Mouse (Mus musculus): ENCODE data around the gene Cenpc1. TPM values are rescaled to one million over a fixed set of nuclear protein-coding genes. Genes with fewer than 3 reads are reported as not detected.
A peak's percentile ranks its signal among the peaks of the same experiment; 100 is the strongest.

The Cenpc1 gene
- 36.2 and 39.0 TPM in 2 replicates for polyA plus RNA-seq (2016; fragmentation: Nextera tagmentation; extraction: Ambion mirVana)

GRCm38 (mm10) chr5:86065101-86065875 is at the start of gene Cenpc1:
Gene Cenpc1 (minus strand): TSS chr5:86065583.
- peak within 1 kb of the TSS; percentile 83 for H3K4me3 ChIP-seq
- peaks cover 3% of the 10 kb centered on the region; the same call in 1 of the 2 replicates for H3K36me3 ChIP-seq
- no peaks in the 10 kb centered on the region for H3K9me3 ChIP-seq
- peak; percentile 98 for DNase-seq (ENCODE audit: low spot score)
- H3K4me1 ChIP-seq (replicated peaks): peaks cover 20% of the 10 kb centered on the region
- WGBS: under 1% methylated on average over 60 of the region's 60 CpGs
- no peaks in the 10 kb centered on the region for H3K27me3 ChIP-seq (ENCODE audit: insufficient read depth, poor library complexity, severe bottlenecking)
- peak within 1 kb of the TSS; percentile 95 for H3K27ac ChIP-seq

DNA sequence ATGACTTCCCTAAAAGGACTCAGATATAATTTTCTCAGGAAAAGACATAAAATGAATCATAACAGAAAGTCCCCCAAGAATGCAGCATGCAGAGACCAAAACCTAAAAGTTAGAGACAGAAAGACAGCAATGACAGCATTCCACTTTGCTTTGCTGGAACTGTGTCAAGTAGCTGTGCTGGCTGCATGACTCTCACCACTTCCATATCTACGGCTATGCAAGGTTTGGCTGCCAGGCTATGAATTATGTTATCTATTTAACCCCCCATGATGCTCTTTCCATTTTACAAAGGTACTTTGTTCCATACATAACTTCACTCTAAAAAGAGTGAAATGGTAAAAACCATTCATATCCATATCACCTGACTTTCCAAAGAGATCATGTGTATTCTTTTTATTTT is 48.6 kb upstream of the Cenpc1 start:
- WGBS: 92% methylated on average over 1 of the region's 1 CpGs
- no peak for DNase-seq (ENCODE audit: low spot score)
- H3K9me3 ChIP-seq: no peaks in the 10 kb centered on the region

GRCm38 (mm10) chr5:86113037-86113436 is 47.7 kb upstream of the Cenpc1 start:
- Histone ChIP-seq H3K27me3 (ENCODE audit: insufficient read depth, poor library complexity, severe bottlenecking) (no peaks in the 10 kb centered on the region), H3K27ac (no peak overlapping the region), H3K36me3 (peaks cover 28% of the 10 kb centered on the region), H3K4me3 (no peak overlapping the region), H3K4me1 (replicated peaks) (no peaks in the 10 kb centered on the region), H3K9me3 (no peaks in the 10 kb centered on the region)
- 89% methylated on average over 2 of the region's 2 CpGs for WGBS
- DNase-seq (ENCODE audit: low spot score): no peak

More for the DNA sequence above, 48.6 kb upstream of the Cenpc1 start:
- peaks cover 34% of the 10 kb centered on the region for H3K36me3 ChIP-seq
- no peak overlapping the region for H3K4me3 ChIP-seq
- no peaks in the 10 kb centered on the region for H3K27me3 ChIP-seq (ENCODE audit: insufficient read depth, poor library complexity, severe bottlenecking)
- no peaks in the 10 kb centered on the region for H3K4me1 ChIP-seq (replicated peaks)
- H3K27ac ChIP-seq: no peak overlapping the region

DNA sequence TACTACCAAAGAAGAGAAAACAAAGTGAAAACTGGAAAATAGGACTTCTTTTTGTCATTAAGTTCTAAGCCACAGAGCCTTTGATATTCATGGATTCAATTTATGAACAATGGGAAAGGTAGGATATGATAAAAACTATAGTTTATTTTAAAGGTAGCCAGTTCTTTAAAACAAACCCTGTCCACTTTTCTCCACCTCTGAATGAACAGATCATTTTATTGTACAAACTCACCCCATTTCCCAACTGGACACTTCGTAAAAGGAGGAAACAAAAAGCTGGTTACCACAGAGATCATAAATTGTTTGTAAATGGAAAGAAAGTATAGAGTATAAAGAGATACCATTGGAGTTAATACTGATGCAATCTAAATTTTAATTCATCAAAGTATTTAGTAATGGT is 45.7 kb upstream of the Cenpc1 start:
- Histone ChIP-seq H3K4me3 (no peak overlapping the region), H3K9me3 (no peaks in the 10 kb centered on the region), H3K27me3 (ENCODE audit: insufficient read depth, poor library complexity, severe bottlenecking) (no peaks in the 10 kb centered on the region), H3K4me1 (replicated peaks) (no peaks in the 10 kb centered on the region), H3K27ac (no peak overlapping the region), H3K36me3 (peaks cover 31% of the 10 kb centered on the region)
- WGBS: 88% methylated on average over 1 of the region's 1 CpGs
- no peak for DNase-seq (ENCODE audit: low spot score)

DNA sequence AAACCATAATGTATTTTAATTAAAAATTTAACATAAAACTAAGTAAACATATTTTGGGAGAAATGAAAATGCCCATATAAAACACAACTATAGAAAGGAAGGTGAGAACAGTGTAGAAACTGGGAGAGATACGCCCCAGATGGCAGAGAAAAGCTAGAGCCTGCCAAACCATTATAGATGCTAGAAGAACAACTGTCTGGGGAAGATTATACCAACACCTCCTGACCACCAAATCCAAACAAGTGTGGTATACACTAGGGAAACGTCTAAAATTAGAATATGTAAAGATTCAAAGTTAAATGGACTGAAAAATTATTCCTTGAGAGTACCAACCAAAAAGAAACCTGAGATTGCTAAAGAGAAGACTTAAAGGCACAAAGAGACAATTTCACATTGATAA is 41.2 kb upstream of the Cenpc1 start:
- no peak overlapping the region for H3K27ac ChIP-seq

DNA sequence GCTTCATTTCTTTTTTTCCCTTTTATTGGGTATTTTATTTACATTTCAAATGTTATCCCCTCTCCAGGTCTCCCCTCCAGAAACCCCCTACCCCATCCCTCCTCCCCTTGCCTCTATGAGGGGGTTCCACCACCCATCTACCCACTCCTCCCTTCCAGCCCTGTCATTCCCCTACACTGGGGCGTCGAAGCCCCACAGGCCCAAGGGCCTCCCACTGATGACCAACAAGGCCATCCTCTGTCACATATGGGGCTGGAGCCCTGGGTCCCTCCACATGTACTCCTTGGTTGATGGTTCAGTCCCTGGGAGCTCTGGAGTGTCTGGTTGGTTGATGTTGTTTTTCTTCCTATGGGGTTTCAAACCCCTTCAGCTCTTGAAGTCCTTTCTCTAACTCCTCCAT is 36.8 kb upstream of the Cenpc1 start:
- Histone ChIP-seq H3K27me3 (ENCODE audit: insufficient read depth, poor library complexity, severe bottlenecking) (no peaks in the 10 kb centered on the region), H3K36me3 (0 out of 2 replicates have a peak, but pooled peaks cover 3% of the 10 kb centered on the region), H3K4me3 (no peak overlapping the region), H3K9me3 (no peaks in the 10 kb centered on the region), H3K27ac (no peak overlapping the region), H3K4me1 (replicated peaks) (no peaks in the 10 kb centered on the region)
- DNase-seq (ENCODE audit: low spot score): no peak
- 98% methylated on average over 2 of the region's 2 CpGs for WGBS

More for the DNA sequence above, 41.2 kb upstream of the Cenpc1 start:
- Histone ChIP-seq H3K4me1 (replicated peaks) (no peaks in the 10 kb centered on the region), H3K27me3 (ENCODE audit: insufficient read depth, poor library complexity, severe bottlenecking) (no peaks in the 10 kb centered on the region), H3K4me3 (no peak overlapping the region), H3K36me3 (peaks cover 15% of the 10 kb centered on the region), H3K9me3 (no peaks in the 10 kb centered on the region)
- 85% methylated on average over 2 of the region's 2 CpGs for WGBS
- no peak for DNase-seq (ENCODE audit: low spot score)

GRCm38 (mm10) chr5:86100621-86101020 is 35.2 kb upstream of the Cenpc1 start:
- DNase-seq (ENCODE audit: low spot score): no peak
- WGBS: 83% methylated on average over 3 of the region's 3 CpGs
- H3K4me1 ChIP-seq (replicated peaks): no peaks in the 10 kb centered on the region

GRCm38 (mm10) chr5:86098988-86099387 is 33.6 kb upstream of the Cenpc1 start:
- no peaks in the 10 kb centered on the region for H3K9me3 ChIP-seq
- no peak for DNase-seq (ENCODE audit: low spot score)
- H3K27me3 ChIP-seq (ENCODE audit: insufficient read depth, poor library complexity, severe bottlenecking): no peaks in the 10 kb centered on the region
- H3K4me1 ChIP-seq (replicated peaks): no peaks in the 10 kb centered on the region
- no peak overlapping the region for H3K4me3 ChIP-seq
- H3K27ac ChIP-seq: no peak overlapping the region
- no peaks in the 10 kb centered on the region for H3K36me3 ChIP-seq
- 85% methylated on average over 3 of the region's 3 CpGs for WGBS

More at GRCm38 (mm10) chr5:86100621-86101020, 35.2 kb upstream of the Cenpc1 start:
- Histone ChIP-seq H3K36me3 (no peaks in the 10 kb centered on the region), H3K27me3 (ENCODE audit: insufficient read depth, poor library complexity, severe bottlenecking) (no peaks in the 10 kb centered on the region), H3K9me3 (no peaks in the 10 kb centered on the region), H3K4me3 (no peak overlapping the region), H3K27ac (no peak overlapping the region)

- Histone ChIP-seq H3K4me3 (no peak overlapping the region), H3K9me3 (no peaks in the 10 kb centered on the region), H3K4me1 (replicated peaks) (no peaks in the 10 kb centered on the region), H3K27me3 (ENCODE audit: insufficient read depth, poor library complexity, severe bottlenecking) (no peaks in the 10 kb centered on the region), H3K27ac (no peak overlapping the region), H3K36me3 (no peaks in the 10 kb centered on the region)
- WGBS: 86% methylated on average over 9 of the region's 9 CpGs
- DNase-seq (ENCODE audit: low spot score): no peak
Measured at GRCm38 (mm10) chr5:86094754-86095153, 29.4 kb upstream of the Cenpc1 start.

DNA sequence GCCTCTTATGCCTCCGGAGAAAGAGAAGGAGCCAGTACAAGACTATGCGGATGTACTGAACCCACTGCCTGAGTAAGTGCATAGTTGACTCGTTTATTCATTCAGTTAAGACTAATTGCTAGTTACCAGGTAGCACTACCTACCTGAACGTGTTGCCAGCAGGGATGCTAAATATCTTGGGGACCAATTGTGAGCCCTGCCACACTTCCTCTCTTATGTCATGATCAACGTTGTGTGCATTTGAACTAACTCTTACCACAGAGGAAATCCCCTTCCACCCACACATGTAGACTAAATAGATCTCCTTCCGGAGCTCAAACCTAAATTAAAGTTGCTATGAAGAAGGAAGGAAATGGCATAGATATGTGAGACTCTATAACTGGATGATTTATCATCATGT is 21.4 kb upstream of the Cenpc1 start:
- no peak overlapping the region for H3K4me3 ChIP-seq
- WGBS: 86% methylated on average over 6 of the region's 6 CpGs
- no peaks in the 10 kb centered on the region for H3K36me3 ChIP-seq
- H3K27ac ChIP-seq: no peak overlapping the region
- no peaks in the 10 kb centered on the region for H3K9me3 ChIP-seq
- H3K4me1 ChIP-seq (replicated peaks): no peaks in the 10 kb centered on the region
- DNase-seq (ENCODE audit: low spot score): no peak
- H3K27me3 ChIP-seq (ENCODE audit: insufficient read depth, poor library complexity, severe bottlenecking): no peaks in the 10 kb centered on the region

DNA sequence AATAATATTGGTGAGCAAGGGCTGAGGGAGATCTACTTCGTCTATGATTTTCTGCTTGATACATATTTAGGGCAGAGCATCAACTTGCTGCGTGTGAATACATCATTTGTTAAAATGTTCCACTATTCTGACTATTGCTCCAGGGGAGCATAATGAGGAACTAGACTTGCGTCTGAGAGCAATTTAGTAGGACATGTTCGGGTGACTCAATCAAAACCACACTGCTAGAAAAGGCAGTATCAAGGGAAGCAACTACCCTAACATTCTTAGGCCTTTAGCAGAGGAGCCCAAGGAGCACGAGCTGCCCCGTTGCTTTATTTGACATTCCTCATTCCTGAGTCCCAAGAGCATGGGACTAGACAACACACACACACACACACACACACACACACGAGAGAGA is 19.6 kb upstream of the Cenpc1 start:
- Histone ChIP-seq H3K36me3 (no peaks in the 10 kb centered on the region), H3K9me3 (no peaks in the 10 kb centered on the region), H3K27ac (no peak overlapping the region), H3K4me1 (replicated peaks) (no peaks in the 10 kb centered on the region), H3K4me3 (no peak overlapping the region), H3K27me3 (ENCODE audit: insufficient read depth, poor library complexity, severe bottlenecking) (no peaks in the 10 kb centered on the region)
- 87% methylated on average over 7 of the region's 7 CpGs for WGBS
- no peak for DNase-seq (ENCODE audit: low spot score)

DNA sequence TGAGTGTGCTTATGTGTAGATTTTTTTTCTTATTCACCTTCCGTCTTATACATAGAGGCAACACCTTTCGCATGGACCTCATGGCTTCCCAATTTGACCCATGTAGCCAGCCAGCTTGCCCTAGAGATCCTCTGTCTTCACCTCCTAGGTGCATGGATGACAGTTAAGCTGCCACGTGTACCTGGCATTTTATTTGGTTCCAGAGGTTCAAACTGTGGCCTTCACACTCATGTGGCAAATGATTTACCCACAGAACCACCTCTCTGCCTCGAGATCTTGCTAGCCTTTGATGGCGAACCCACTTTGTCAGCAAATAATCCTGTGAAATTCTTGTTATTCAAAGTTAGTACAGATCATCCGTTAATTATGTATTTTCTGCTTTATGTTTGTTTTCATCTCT is 18.6 kb upstream of the Cenpc1 start:
- no peaks in the 10 kb centered on the region for H3K4me1 ChIP-seq (replicated peaks)

DNA sequence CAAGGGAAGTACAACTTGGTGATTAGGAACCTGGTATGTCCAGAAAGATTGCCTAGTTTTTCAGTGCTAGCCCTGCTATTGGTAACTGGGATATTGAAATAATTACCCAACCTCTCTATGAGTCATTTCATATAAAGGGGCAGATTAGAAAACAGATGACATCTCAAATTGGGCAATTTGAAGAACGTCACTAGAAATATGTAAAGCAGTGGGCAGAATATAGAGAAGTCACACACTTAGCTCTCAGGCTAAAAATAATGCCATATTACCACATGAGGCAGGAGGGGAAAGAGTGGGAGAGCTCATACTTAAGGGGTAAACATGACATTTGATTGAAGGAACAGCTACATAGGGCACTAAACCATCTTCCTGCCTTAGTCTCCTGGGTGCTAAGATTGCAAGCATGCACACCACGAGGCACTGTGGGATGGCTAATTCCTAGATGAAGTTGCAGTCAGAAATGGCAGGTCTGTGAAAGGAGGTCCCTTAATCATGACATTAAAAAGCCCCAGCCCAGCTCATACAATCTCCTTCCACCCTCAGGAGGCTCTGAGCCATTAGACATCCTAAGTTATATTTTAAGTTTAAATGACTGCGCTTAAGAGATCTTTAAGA is 13.4 kb upstream of the Cenpc1 start:
- H3K27me3 ChIP-seq (ENCODE audit: insufficient read depth, poor library complexity, severe bottlenecking): no peaks in the 10 kb centered on the region
- H3K36me3 ChIP-seq: no peaks in the 10 kb centered on the region
- WGBS: 81% methylated on average over 3 of the region's 3 CpGs
- no peak for DNase-seq (ENCODE audit: low spot score)
- no peaks in the 10 kb centered on the region for H3K9me3 ChIP-seq
- no peak overlapping the region for H3K4me3 ChIP-seq
- no peaks in the 10 kb centered on the region for H3K4me1 ChIP-seq (replicated peaks)
- no peak overlapping the region for H3K27ac ChIP-seq

More for the DNA sequence above, 18.6 kb upstream of the Cenpc1 start:
- Histone ChIP-seq H3K4me3 (no peak overlapping the region), H3K27ac (no peak overlapping the region), H3K36me3 (no peaks in the 10 kb centered on the region), H3K27me3 (ENCODE audit: insufficient read depth, poor library complexity, severe bottlenecking) (no peaks in the 10 kb centered on the region), H3K9me3 (no peaks in the 10 kb centered on the region)
- 88% methylated on average over 6 of the region's 6 CpGs for WGBS
- DNase-seq (ENCODE audit: low spot score): no peak
